Mouse (Mus musculus): Measurements from ENCODE around the gene Polr1d. TPM values are rescaled to one million over a fixed set of nuclear protein-coding genes. Genes with fewer than 3 reads are reported as not detected.

Gene Polr1d
- polyA plus RNA-seq (2012; rRNA removed), result 19.1 and 26.8 TPM in 2 replicates

GRCm38 (mm10) chr5:147076799-147077165 lies at the start of gene Polr1d:
Gene Polr1d, plus strand, starts transcription at chr5:147077050.

GRCm38 (mm10) chr5:147076026-147076798 lies 638 bp upstream of the Polr1d start, which contains the start of gene Lnx2:
Gene Lnx2, minus strand, starts transcription at chr5:147076586.

Other genes starting within 250 kb of the Polr1d start
- gene Rpl21, start 244.2 kb upstream of the Polr1d start, polyA plus RNA-seq (2012; rRNA removed), result 4.8 and 5.1 TPM in 2 replicates
- 4.5 and 4.8 TPM in 2 replicates for gene Rasl11a, start 232.0 kb upstream of the Polr1d start, polyA plus RNA-seq (2012; rRNA removed)
- 17.6 and 36.3 TPM in 2 replicates for gene Gtf3a, start 128.4 kb upstream of the Polr1d start, polyA plus RNA-seq (2012; rRNA removed)
- 4.8 and 6.0 TPM in 2 replicates for gene Mtif3, start 113.2 kb upstream of the Polr1d start, polyA plus RNA-seq (2012; rRNA removed)
- gene Lnx2, start 464 bp upstream of the Polr1d start, polyA plus RNA-seq (2012; rRNA removed), result 35.1 and 38.3 TPM in 2 replicates
- gene Gsx1, start 111.6 kb downstream of the Polr1d start, polyA plus RNA-seq (2012; rRNA removed), result not detected in 2 replicates
- gene Pdx1, start 192.9 kb downstream of the Polr1d start, polyA plus RNA-seq (2012; rRNA removed), result 6.1 and 6.2 TPM in 2 replicates
- gene Cdx2, start 230.2 kb downstream of the Polr1d start, polyA plus RNA-seq (2012; rRNA removed), result 0.27 and 0.39 TPM in 2 replicates
- 0.17 TPM in 1 of 2 replicates, not detected in the other for gene Urad, start 245.4 kb downstream of the Polr1d start, polyA plus RNA-seq (2012; rRNA removed)

Data from stomach, adult 2 months (tissue).